Mouse (Mus musculus) embryo, embryonic 11.5 days (tissue): Measurements from ENCODE around the gene Hoxd4.

Experiments
- DNase-seq: peaks from one replicate; pipeline ENCODE4 v3.0.0-alpha.2; 2012; ENCODE audit warnings: low read depth, low spot score

The Hoxd4 gene

DNA sequence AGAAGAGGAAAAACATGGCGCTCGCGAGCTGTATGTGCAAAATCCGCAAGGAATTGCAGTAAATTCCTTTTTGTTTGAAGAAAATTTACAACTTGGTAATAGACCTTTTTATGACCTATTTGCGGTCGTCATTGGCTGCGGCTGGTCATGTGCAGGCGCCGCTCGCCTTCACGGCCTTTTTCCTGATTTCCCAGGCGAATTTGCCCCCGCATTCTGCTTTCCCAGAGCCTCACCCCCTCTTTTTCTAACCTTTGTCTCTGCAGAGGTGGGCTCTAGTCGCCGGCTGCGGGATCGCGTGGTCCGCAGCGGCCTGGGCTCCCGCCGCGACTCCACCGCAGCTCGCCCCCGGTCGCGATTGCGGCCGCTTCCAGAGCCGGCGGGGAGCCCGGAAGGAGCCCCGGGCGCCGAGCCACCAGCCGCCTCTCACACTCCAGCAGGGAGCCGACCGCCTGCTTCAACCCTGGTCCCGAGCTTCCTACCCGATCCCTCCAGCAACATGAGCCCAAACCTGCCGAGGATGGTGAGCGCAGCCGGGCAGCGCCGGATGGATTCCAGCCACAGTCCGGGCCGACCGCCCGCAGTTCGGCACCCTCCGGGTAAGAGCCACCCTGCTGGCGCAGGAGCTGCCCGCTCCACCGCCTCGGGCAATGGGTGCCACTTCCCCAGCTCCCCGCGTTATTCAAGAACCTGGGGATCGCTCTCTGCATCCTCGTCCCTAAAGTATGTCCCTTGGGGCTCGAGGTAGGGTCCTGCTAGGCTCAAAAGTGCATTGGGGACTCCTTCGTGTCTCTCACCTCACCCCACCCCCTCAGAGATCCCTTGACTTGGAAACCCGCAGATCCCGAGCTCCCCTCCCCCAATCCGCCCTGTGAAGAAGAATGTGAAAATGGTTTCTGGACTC lies at the start of gene Hoxd4, which contains the start of gene Hoxd3:
Hoxd4 (plus strand) TSS at position 209 of the 901 bp plus-strand sequence.
Hoxd3 (plus strand) TSS at position 207 of the 901 bp plus-strand sequence.
- DNase-seq: no peak

DNA sequence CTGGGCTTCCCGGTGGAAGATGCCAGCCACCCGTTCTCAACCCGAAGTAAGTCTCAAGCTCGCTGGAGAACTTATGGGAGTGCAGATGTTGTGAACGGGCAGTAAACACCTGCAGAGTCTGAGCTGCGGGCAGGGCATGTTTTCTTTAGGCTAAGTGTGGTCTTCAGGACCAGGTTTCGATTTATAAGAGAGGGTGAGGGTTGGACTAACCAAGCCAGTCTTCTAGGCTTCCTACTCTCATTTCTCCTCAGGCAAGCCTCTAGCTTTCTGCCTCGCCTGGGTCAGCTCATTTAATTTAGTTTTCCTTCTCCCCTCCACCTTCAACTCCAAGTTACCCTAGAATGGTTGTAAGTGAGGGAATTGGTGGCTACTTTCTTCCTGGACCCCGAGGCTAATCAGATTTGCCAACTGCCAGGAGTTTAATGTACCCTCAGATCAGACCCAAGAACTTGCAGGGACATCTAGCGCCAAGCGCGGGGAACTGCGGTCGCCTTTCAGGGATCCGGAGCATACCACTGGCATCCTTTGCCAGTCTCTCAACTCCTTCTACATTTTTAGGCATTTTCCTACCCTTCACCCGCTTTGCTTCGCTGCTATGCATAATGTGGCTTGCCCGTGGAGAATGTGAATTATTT lies 48.3 kb upstream of the Hoxd4 start:
- DNase-seq: no peak

DNA sequence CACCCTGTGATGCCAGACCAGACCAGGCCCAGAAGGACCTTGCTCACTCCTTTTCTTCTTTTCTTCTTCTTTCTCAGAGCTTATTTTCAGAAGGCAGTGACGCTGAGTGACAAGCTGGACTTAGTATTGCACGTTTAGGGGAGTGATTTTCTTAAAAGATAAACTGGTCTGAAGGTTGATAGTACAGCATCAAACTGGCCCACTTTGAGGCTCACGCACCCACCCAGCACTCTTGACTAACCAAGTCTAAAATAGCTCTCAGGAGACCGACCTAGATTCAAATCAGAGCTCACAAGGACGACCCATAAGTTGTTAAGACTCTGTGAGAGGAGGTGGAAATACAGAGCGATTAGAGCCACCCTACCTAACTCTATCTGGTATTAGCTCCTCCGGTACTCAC lies 45.3 kb upstream of the Hoxd4 start:
- no peak for DNase-seq

DNA sequence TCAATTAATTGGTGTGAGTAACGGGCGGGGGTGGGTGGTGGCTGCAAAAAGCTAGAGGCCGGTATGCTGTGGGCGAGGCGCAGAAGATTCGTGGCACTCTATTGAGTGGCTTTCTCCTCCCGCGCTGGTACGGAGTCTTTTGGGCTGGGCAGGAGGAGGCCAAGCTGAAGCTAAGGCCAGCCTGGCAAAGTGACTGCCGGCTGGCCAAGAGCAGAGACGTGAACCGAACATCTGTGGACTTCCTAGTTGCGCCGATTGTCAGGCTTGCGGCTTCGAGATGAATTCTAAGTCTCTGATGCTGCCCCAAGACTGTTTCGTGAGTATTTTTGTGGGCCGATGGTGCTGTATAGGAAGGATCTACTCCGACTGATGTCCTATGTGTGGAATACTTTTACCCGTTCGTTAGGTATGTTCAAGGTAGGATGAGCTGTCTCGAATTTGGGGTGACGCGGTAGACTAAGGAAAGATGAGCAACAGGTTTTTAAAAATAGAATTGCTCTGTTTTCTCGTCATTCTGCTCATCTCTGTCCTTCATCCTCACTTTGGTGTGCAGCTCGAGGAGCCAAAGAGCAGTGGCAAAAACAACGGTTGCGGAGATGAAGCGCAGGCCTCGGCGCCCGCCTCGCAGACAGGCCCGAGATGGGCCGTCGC lies 44.4 kb upstream of the Hoxd4 start:
- DNase-seq: no peak

DNA sequence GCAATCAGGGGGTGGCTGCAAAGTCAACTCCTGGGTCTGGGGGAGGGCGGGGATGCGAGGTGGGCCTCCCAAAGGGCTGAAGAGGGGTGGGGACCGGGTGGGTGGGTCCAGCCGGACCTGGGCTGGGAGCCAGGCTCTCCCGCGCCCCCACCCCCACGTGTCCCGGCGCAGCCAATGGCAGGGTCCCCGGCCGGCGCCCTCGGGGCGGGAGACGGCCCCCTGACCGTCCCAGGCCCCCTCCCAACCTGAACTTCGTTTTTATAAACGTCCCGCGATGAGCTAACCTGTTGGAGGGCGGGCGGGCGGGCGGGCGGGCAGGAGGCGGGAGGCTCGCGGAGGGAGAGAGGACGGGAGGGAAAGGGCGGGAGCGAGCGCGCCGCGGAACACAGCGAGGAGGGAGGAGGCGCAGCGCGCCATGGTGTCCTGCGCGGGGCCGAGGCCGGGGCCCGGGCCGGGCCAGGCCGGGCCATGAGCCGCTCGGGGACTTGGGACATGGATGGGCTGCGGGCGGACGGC lies 43.8 kb upstream of the Hoxd4 start, which contains the start of gene Hoxd13:
Hoxd13 (plus strand) TSS at position 469 of the 516 bp plus-strand sequence.
- no peak for DNase-seq

DNA sequence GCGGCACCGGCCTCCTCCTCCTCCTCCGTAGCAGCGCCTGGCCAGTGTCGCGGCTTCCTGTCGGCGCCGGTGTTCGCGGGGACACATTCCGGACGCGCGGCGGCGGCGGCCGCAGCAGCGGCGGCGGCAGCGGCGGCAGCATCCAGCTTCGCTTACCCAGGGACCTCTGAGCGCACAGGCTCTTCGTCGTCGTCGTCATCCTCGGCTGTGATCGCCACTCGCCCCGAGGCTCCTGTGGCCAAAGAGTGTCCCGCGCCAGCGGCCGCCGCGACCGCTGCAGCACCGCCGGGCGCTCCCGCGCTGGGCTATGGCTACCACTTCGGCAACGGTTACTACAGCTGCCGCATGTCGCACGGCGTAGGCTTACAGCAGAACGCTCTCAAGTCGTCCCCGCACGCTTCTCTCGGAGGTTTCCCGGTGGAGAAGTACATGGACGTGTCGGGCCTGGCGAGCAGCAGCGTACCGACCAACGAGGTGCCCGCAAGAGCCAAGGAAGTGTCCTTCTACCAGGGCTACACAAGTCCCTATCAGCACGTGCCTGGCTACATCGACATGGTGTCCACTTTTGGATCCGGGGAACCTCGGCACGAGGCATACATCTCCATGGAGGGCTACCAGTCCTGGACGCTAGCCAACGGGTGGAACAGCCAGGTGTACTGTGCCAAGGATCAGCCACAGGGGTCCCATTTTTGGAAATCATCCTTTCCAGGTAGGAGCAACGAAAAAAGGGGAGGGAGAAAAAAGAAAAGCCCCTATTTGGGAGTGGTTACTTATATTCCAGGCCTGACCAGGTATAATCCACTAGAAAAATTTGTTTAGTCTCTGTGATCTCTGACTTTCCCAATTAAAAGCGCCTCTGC lies 43.1 kb upstream of the Hoxd4 start:
- DNase-seq: no peak

DNA sequence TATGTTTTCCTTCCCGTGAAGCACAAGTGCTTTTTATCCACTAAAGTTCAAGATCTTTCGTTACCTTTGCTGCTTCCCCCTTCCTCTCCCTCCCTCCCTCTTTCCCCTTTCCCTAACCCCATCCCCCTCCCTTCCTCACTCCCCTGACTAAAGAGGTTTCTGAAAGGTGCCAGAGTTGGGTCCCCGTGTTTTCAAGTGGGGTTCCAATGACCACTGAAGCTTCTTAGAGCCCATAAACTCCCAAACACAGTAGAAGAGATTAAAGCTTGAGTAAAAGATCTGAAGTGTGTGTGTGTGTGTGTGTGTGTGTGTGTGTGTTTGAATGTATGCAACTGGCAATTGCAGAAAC lies 42.5 kb upstream of the Hoxd4 start:
- DNase-seq: no peak

DNA sequence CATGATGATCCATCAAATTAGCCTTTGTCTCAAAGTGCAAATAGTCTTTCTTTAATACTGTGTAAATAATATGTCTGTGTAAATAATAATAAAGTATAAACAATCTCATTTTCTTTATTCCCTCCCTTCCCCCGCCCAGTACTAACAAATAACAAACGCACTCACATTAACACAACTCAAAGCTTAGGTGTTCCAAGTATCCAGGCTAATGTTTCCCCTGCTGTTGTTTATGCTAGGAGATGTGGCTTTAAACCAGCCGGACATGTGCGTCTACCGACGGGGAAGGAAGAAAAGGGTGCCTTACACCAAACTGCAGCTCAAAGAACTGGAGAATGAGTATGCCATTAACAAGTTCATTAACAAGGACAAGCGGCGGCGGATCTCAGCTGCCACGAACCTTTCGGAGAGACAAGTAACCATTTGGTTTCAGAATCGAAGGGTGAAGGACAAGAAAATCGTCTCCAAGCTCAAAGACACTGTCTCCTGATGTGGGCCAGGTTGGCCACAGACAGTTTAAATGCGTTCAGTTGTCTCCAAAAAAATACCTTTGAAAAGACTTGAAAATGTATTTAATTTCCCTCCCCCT lies 42.0 kb upstream of the Hoxd4 start:
- no peak for DNase-seq

DNA sequence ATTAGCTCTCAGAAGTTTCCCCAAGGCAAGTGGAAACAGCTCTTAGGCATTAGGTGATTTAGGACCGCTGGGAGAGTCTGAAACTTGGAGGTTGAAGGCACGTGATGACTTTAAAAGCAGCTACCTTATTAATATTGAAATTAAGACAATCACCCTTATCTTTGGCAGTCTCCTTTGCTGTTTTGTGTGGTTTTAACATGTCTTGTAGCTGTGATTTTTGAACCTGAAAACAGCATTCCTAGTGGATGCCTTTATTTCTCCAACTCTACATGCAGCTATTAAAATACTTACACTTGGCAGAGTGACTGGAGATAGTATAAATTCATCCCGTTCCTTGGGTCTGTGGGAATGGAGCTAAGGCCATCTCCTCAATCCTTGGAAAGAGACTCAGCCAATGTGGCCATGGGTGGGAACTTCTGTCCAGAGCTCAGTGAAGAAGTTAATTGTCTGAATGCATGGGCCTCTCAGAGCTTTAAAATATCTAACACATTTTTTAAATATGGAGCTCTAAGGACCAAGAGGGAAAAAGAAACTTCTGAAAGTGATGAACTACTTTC lies 41.0 kb upstream of the Hoxd4 start:
- no peak for DNase-seq

DNA sequence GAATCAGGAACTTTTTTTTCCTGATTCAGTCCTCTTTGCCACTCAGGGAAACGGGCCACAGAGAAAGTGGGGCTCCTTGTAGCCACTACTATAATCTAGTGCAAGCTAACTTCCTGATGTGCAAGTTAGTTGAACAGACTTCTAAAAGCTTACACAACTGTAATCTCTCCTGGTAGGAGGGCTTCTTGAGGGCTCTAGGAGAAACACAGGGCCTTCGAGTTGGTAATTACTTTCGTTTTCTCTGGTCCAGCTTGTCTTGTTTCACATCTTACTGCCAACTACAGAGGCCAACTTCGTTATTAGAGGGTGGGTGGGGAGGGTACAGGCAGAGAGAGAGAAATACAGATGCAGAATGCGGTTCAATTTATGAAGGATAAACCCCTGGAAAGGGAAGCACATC lies 39.9 kb upstream of the Hoxd4 start:
- DNase-seq: no peak

DNA sequence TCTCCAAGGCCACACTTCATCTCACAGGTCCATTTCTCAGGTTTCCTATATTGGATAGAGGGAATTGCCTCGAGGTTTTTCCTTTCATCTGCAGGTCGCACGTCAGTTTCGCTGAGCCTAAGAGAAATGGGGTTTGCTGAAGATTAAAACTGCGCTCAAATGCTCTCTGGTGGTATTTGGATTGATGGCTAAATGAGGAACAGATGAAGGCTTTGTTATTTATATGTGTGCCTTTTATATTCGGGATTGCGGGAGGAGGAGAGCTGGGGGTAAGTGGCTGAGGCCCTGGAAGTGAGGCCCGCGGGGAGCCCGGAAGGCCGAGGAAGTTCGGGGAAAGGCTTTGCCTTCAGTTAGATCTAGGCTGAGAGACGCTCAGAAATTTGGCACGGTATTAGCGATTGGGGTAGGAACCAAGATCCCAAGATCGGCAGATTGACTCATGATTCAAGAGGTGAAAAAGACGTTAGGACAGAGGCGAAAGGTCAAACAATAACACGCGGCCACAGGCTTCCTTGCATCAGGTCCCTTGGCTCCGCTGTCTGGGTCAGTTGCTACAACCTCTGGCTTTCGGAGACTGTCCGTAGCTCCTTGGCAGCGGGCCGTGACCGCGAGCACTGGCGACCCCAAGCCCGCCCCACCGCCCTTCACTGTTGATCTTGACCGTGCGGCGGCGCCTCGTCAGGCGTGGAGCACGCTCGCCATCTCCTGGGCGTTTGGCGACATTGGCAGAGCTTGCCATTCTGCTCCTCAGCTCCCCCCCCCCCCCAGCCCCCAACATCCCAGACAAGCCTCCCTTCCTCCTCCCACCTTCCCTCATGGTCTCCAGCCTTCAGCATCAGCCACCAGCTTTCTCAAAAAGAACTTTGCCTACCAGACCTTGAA lies 39.0 kb upstream of the Hoxd4 start:
- DNase-seq: peak; percentile 78

DNA sequence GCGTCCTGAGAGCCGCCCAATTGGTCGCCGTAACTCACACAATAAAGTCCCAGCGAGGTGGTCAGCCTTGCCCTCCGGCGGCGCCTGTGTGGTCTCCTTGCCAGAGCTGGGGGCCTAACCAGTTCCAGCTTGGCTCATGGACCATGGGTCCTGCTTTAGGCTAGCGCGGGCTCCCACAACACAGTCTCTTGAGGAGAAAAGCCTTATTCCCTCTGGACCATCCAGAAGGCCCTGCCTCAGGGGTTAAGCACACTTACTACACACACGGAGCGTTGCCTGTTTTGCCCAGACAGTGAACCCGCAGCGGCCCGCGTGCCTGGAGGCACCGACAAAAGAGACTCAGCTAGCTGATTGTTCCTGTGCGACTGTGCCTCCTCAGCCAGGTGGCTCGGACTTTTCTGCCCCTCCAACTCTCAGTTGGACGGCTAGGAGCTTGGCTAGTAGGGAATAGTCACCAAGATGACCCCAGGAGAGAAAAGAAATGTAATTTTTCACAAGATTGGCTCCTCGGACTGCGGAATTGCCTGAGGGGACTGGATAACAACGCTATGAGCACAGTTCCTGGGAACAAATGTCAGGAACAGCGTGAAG lies 37.8 kb upstream of the Hoxd4 start:
- DNase-seq: no peak

DNA sequence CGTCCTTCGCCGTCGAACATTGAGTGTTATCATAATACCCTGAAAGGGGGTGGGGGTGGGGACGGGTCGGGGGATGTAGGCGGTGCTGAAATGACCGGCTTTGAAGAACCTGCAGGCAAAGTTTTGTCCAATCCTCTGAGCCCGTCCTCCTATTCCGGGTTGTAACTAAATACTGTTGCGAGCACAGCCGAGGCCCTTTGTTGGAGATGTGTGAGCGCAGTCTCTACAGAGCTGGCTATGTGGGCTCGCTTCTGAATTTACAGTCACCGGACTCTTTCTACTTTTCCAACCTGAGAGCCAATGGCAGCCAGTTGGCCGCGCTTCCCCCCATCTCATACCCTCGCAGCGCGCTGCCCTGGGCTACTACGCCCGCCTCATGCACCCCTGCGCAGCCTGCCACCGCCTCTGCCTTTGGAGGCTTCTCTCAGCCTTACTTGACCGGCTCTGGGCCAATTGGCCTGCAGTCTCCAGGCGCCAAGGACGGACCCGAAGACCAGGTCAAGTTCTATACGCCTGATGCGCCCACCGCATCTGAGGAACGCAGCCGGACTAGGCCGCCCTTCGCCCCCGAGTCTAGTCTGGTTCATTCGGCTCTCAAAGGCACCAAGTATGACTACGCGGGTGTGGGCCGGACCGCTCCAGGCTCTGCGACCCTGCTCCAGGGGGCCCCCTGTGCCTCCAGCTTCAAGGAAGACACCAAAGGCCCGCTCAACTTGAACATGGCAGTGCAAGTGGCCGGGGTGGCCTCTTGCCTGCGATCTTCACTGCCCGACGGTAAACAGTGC lies 36.7 kb upstream of the Hoxd4 start, which contains the start of gene Hoxd12:
Hoxd12 (plus strand) TSS at position 133 of the 785 bp plus-strand sequence.
- DNase-seq: no peak

DNA sequence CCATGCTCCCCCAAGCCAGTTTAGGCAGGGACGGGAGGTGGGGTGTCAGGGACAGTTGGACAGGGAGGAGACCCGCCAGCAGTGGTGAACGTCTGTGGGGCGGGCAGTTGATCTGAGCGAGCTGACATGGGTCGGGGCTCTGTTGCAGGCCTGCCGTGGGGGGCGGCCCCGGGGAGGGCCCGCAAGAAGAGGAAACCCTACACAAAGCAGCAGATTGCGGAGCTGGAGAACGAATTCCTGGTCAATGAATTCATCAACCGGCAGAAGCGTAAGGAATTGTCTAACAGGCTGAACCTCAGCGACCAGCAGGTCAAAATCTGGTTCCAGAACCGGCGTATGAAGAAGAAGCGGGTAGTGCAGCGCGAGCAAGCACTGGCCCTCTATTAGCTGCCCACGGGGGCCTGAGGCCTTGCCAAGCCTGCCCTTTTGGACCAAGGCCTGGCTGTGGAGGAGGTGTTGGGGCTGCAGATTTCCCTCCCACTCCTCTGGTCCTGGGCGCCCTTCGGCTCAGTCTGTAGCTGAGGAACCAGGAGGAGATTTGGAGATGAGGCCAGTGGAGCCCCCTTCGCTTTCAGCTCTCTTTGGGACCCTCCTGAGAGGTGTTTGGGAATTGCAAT lies 36.0 kb upstream of the Hoxd4 start:
- DNase-seq: no peak

DNA sequence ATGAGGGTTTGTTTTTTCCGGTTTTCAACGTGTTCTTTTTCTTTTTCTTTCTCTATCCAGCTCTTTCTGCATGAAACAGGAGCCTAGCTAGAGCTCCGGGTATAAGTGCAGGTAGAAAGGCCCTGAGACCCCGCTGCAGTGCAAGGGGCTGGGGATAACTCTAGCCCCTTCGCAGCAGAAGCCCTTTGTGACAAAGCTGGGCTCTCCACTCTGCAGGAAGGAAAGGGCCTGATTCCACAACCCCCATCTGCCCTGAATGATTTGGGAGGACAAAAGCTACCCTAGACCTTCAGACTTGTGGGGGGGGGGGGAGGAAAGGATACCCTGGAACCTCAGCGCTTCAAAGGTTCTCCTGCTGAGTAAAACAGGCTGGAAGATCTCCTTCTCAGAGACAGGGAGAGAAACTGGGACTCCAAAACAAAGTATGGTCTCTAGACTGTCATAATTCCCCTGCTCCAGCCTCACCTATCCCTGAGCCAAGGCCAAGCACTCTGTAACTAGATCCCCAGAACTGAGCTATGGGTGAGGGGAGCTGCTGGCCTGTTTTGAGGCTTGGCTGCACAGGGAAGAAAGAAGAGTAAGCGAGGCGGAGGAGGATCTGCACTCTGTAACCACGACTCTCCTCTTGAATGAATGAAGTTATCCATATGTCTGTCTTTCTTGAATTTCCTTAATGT lies 35.2 kb upstream of the Hoxd4 start:
- no peak for DNase-seq

DNA sequence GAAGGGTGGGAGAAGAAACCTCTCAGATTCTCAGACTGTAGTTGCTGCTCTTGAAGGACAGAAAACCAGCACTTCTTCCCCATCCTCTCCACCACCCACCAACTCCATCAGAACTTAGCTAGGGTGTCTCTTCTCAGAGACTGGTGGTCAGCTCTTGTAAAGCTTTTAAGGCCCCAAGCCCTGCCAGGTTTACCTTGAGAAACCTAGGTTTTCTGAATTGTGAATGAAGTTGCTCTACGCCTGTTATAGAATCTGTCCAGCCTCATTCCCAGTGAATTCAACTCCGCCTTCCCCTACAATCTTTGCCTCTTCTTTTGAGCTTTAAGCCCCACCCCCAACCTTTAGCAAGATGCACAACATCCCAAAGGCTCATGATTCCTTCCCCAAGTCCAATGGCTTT lies 34.6 kb upstream of the Hoxd4 start:
- DNase-seq: no peak

DNA sequence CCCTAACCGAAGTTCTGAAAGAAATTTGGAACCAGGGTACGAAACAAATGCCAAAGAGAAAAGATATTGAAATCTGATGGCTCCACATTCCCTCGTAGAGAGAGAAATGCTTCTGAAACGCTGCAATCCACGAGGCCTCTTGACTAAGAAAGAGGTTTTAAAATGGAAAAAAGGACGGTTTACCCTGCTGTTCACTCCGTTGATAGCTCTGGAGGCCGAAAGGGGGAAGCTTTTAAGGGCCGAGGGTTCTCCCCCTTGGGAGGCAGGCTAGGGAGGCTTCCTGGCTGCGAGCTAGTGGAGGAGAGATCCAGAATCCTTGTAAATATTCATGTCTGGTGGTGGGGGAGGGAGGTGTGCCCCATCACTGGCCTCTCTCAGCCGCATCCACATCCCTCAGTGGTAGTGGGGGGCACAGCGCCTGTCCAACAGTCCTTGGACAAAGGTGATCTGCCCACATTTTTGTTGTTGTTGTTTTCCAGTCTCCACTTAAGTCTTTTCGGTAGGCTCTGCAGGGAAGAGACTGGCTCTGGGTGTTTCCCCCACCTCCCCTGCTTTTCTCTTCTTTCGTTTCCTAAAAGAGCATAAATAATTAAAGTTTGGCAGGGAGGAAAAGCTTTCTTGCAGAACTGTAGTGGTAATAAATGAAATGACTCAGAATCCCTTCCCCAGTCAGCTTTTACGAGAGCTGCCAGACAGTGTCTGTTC lies 32.7 kb upstream of the Hoxd4 start, which contains the start of gene Hoxd11:
Hoxd11 (plus strand) TSS at position 667 of the 705 bp plus-strand sequence.
- no peak for DNase-seq
